Mouse (Mus musculus): ENCODE measurements at regions not wholly inside any gene's neighbourhood (a gene's known extent, or its start where the extent isn't known, plus 50 kb on each side); places are given as distances from the start of the nearest gene placed in this dataset.

GRCm38 (mm10) chr9:46835261-46835660 is 163.3 kb upstream of the Gm4791 start:
- no peak for TF ChIP-seq POLR2A (IDR thresholded peaks at IDR 0.05; ENCODE audit: insufficient read depth, low read depth, low read length)
- no peak for TF ChIP-seq CTCF (IDR thresholded peaks at IDR 0.05; ENCODE audit: insufficient read depth, low read depth, low read length)
- WGBS, result 84% methylated on average over 7 of the region's 7 CpGs

GRCm38 (mm10) chr9:46830746-46831560 is 167.6 kb upstream of the Gm4791 start:
- no peak overlapping the region for H3K27ac ChIP-seq (ENCODE audit: insufficient read depth, low read depth, low read length)
- no peak overlapping the region for H3K4me3 ChIP-seq (ENCODE audit: insufficient read depth, low read depth, low read length)
- 59% methylated on average over 15 of the region's 15 CpGs for WGBS
- H3K4me1 ChIP-seq (ENCODE audit: control insufficient read depth, insufficient read depth, low read length), result no peaks in the 10 kb centered on the region
- TF ChIP-seq CTCF (IDR thresholded peaks at IDR 0.05; ENCODE audit: insufficient read depth, low read depth, low read length) (no peak), POLR2A (IDR thresholded peaks at IDR 0.05; ENCODE audit: insufficient read depth, low read depth, low read length) (no peak)

More at GRCm38 (mm10) chr9:46835261-46835660, 163.3 kb upstream of the Gm4791 start:
- Histone ChIP-seq H3K27ac (ENCODE audit: insufficient read depth, low read depth, low read length) (no peak overlapping the region), H3K4me1 (ENCODE audit: control insufficient read depth, insufficient read depth, low read length) (no peaks in the 10 kb centered on the region), H3K4me3 (ENCODE audit: insufficient read depth, low read depth, low read length) (no peak overlapping the region)

- H3K27ac ChIP-seq (ENCODE audit: insufficient read depth, low read depth, low read length), result no peak overlapping the region
- 20% methylated on average over 1 of the region's 1 CpGs for WGBS
- H3K4me3 ChIP-seq (ENCODE audit: insufficient read depth, low read depth, low read length), result no peak overlapping the region
- TF ChIP-seq CTCF (IDR thresholded peaks at IDR 0.05; ENCODE audit: insufficient read depth, low read depth, low read length) (no peak), POLR2A (IDR thresholded peaks at IDR 0.05; ENCODE audit: insufficient read depth, low read depth, low read length) (no peak)
- H3K4me1 ChIP-seq (ENCODE audit: control insufficient read depth, insufficient read depth, low read length), result no peaks in the 10 kb centered on the region
Measured at GRCm38 (mm10) chr9:46830316-46830715, 168.2 kb upstream of the Gm4791 start.

GRCm38 (mm10) chr9:46824703-46825102 is 173.8 kb upstream of the Gm4791 start:
- H3K27ac ChIP-seq (ENCODE audit: insufficient read depth, low read depth, low read length), result no peak overlapping the region
- TF ChIP-seq POLR2A (IDR thresholded peaks at IDR 0.05; ENCODE audit: insufficient read depth, low read depth, low read length), result no peak
- TF ChIP-seq CTCF (IDR thresholded peaks at IDR 0.05; ENCODE audit: insufficient read depth, low read depth, low read length), result no peak
- 48% methylated on average over 4 of the region's 4 CpGs for WGBS
- no peaks in the 10 kb centered on the region for H3K4me1 ChIP-seq (ENCODE audit: control insufficient read depth, insufficient read depth, low read length)
- no peak overlapping the region for H3K4me3 ChIP-seq (ENCODE audit: insufficient read depth, low read depth, low read length)

GRCm38 (mm10) chr9:46819808-46820207 is 178.7 kb upstream of the Gm4791 start:
- Histone ChIP-seq H3K4me1 (ENCODE audit: control insufficient read depth, insufficient read depth, low read length) (no peaks in the 10 kb centered on the region), H3K4me3 (ENCODE audit: insufficient read depth, low read depth, low read length) (no peak overlapping the region), H3K27ac (ENCODE audit: insufficient read depth, low read depth, low read length) (no peak overlapping the region)
- 70% methylated on average over 7 of the region's 7 CpGs for WGBS
- TF ChIP-seq POLR2A (IDR thresholded peaks at IDR 0.05; ENCODE audit: insufficient read depth, low read depth, low read length) (no peak), CTCF (IDR thresholded peaks at IDR 0.05; ENCODE audit: insufficient read depth, low read depth, low read length) (no peak)

DNA sequence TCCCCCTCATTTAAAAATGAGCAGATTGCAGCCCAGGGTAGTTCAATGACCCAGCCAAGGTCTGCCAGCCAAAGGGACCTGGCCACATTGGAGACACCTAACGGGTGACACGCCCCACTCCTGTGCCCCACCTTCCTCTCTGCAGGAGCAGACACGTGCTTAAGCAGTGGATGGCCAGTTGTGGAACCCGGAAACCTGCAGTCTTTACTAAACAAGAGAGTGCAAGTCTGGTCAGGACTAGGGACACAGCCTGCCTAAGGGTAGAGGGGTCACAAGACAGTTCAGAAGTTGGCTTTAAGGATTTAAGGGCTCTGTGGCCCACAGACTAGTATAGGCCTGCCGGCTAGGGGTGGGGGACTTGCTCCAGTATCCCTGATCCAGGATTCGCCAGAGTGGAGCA is 179.2 kb upstream of the Gm4791 start:
- no peak overlapping the region for H3K4me3 ChIP-seq (ENCODE audit: insufficient read depth, low read depth, low read length)
- 89% methylated on average over 6 of the region's 6 CpGs for WGBS
- no peak overlapping the region for H3K27ac ChIP-seq (ENCODE audit: insufficient read depth, low read depth, low read length)
- no peak for TF ChIP-seq CTCF (IDR thresholded peaks at IDR 0.05; ENCODE audit: insufficient read depth, low read depth, low read length)
- TF ChIP-seq POLR2A (IDR thresholded peaks at IDR 0.05; ENCODE audit: insufficient read depth, low read depth, low read length), result no peak
- H3K4me1 ChIP-seq (ENCODE audit: control insufficient read depth, insufficient read depth, low read length), result no peaks in the 10 kb centered on the region

- Histone ChIP-seq H3K4me1 (ENCODE audit: control insufficient read depth, insufficient read depth, low read length) (no peaks in the 10 kb centered on the region), H3K4me3 (ENCODE audit: insufficient read depth, low read depth, low read length) (no peak overlapping the region), H3K27ac (ENCODE audit: insufficient read depth, low read depth, low read length) (no peak overlapping the region)
- TF ChIP-seq POLR2A (IDR thresholded peaks at IDR 0.05; ENCODE audit: insufficient read depth, low read depth, low read length) (no peak), CTCF (IDR thresholded peaks at IDR 0.05; ENCODE audit: insufficient read depth, low read depth, low read length) (no peak)
- 67% methylated on average over 5 of the region's 5 CpGs for WGBS
Measured at GRCm38 (mm10) chr9:46816126-46816525, 182.4 kb upstream of the Gm4791 start.

GRCm38 (mm10) chr9:46814478-46815241 is 183.9 kb upstream of the Gm4791 start:
- Histone ChIP-seq H3K4me1 (ENCODE audit: control insufficient read depth, insufficient read depth, low read length) (no peaks in the 10 kb centered on the region), H3K4me3 (ENCODE audit: insufficient read depth, low read depth, low read length) (peak overlapping the region; percentile 30), H3K27ac (ENCODE audit: insufficient read depth, low read depth, low read length) (no peak overlapping the region)
- no peak for TF ChIP-seq POLR2A (IDR thresholded peaks at IDR 0.05; ENCODE audit: insufficient read depth, low read depth, low read length)
- TF ChIP-seq CTCF (IDR thresholded peaks at IDR 0.05; ENCODE audit: insufficient read depth, low read depth, low read length), result peak; percentile 66; the same call in 1 of the 2 replicates
- 19% methylated on average over 22 of the region's 22 CpGs for whole genome bisulfite sequencing

- Histone ChIP-seq H3K27ac (ENCODE audit: insufficient read depth, low read depth, low read length) (no peak overlapping the region), H3K4me1 (ENCODE audit: control insufficient read depth, insufficient read depth, low read length) (no peaks in the 10 kb centered on the region), H3K4me3 (ENCODE audit: insufficient read depth, low read depth, low read length) (no peak overlapping the region)
- WGBS, result 82% methylated on average over 7 of the region's 7 CpGs
- no peak for TF ChIP-seq POLR2A (IDR thresholded peaks at IDR 0.05; ENCODE audit: insufficient read depth, low read depth, low read length)
- TF ChIP-seq CTCF (IDR thresholded peaks at IDR 0.05; ENCODE audit: insufficient read depth, low read depth, low read length), result no peak
Measured at GRCm38 (mm10) chr9:46810266-46810665, 188.3 kb upstream of the Gm4791 start.

Measured in olfactory bulb, adult 2 months (tissue).